Mouse (Mus musculus): ENCODE measurements around the gene Abl1.

- TF ChIP-seq USF1 (IDR thresholded peaks at IDR 0.05; ENCODE audit: low read depth), result no peak
- TF ChIP-seq POLR2A (IDR thresholded peaks at IDR 0.05; ENCODE audit: insufficient read length, low read depth), result no peak
- no peak for TF ChIP-seq TCF3 (IDR thresholded peaks at IDR 0.05; ENCODE audit: insufficient read length, low read depth)
- TF ChIP-seq E2F4 (IDR thresholded peaks at IDR 0.05; ENCODE audit: insufficient read depth), result no peak
- TF ChIP-seq MAX (IDR thresholded peaks at IDR 0.05; ENCODE audit: low read depth), result no peak
- no peak for TF ChIP-seq MYOD1 (IDR thresholded peaks at IDR 0.05; ENCODE audit: control insufficient read depth in 1 of 3, insufficient read length in 2 of 3, low read depth in 2 of 3)
- no peak for TF ChIP-seq TCF12 (IDR thresholded peaks at IDR 0.05; ENCODE audit: insufficient read depth, poor library complexity, severe bottlenecking)
- no peak for TF ChIP-seq CEBPB (IDR thresholded peaks at IDR 0.05; ENCODE audit: insufficient read depth, poor library complexity, severe bottlenecking)
Measured at GRCm38 (mm10) chr2:31769631-31770111, 81.5 kb downstream of the Abl1 start.
